8 mouse cellular contexts compared by ENCODE assay signal in the genomic region with DNA sequence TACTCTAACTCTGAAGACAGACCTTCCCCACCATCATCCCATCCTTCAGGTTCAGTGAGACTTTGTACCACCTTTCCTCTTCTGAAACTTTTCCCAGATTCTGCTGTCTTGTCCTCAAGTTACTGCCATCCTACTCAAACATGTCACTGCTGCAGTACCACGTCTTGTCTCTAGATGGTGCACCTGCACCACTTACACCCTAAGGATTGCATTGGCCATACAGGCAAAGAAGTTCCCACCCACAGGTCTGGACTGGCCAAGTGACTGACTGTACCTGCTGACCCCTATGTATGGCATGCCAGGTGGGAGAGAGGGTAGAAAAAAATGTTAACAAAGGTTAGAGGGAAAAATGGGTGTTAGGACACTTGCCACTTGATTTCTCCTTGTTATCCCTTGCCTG. TPM values are rescaled to one million over a fixed set of nuclear protein-coding genes. Genes with fewer than 3 reads are reported as not detected.
DNase-seq lines count a peak whose midpoint lies in the region; ATAC-seq and TF ChIP-seq lines count a peak whose summit lies in the region.

No protein-coding gene starts in this region.

- peak; percentile 70 to 99 (median 86) for TF ChIP-seq CTCF in MEL (IDR thresholded peaks at IDR 0.05 in 2 of 3, conservative IDR thresholded peaks at IDR 0.05 in 1 of 3; ENCODE audit: control insufficient read depth in 1 of 3, insufficient read depth in 1 of 3, low read depth in 2 of 3, low read length in 3 of 3, poor library complexity in 1 of 3, severe bottlenecking in 1 of 3)
- peak; percentile 97 for TF ChIP-seq CTCF in forebrain, postnatal 0 days (IDR thresholded peaks at IDR 0.05; ENCODE audit: low read depth)
- peak; percentile 99 for TF ChIP-seq CTCF in lung, postnatal 0 days (IDR thresholded peaks at IDR 0.05)

- H3K4me2 ChIP-seq in forebrain, postnatal 0 days (ENCODE audit: low read depth): no peak overlapping the region
- H3K4me2 ChIP-seq in hindbrain, embryonic 12.5 days (replicated peaks): no peak overlapping the region
- H3K4me2 ChIP-seq in lung, postnatal 0 days (replicated peaks; ENCODE audit: low read depth, low read length): no peak overlapping the region

- no peak for TF ChIP-seq EP300 in MEL (IDR thresholded peaks at IDR 0.05; ENCODE audit: low read depth in 1 of 2, low read length in 2 of 2)
- no peak for TF ChIP-seq EP300 in lung, postnatal 0 days (IDR thresholded peaks at IDR 0.05)

- no peak overlapping the region for H3K27ac ChIP-seq in MEL (ENCODE audit: control insufficient read depth, low read depth, low read length)
- H3K27ac ChIP-seq in forebrain, postnatal 0 days (ENCODE audit: low read depth, low read length): no peak overlapping the region
- H3K27ac ChIP-seq in hindbrain, embryonic 12.5 days: no peak overlapping the region
- no peak overlapping the region for H3K27ac ChIP-seq in lung, postnatal 0 days (ENCODE audit: low read length)

- peak; percentile 70; the same call in 1 of the 2 replicates for ATAC-seq in forebrain, postnatal 0 days
- peak; percentile 60; the same call in 1 of the 2 replicates for ATAC-seq in hindbrain, embryonic 12.5 days (ENCODE audit: low FRiP score)
- peak; percentile 78 for ATAC-seq in lung, postnatal 0 days

- 0% methylated on average over 1 of the region's 1 CpGs for WGBS in forebrain, postnatal 0 days
- WGBS in hindbrain, embryonic 12.5 days: 0% methylated on average over 1 of the region's 1 CpGs
- WGBS in lung, postnatal 0 days: 0% methylated on average over 1 of the region's 1 CpGs

- TF ChIP-seq POLR2A in MEL (IDR thresholded peaks at IDR 0.05; ENCODE audit: control insufficient read depth in 1 of 2, insufficient read depth in 1 of 2, low read depth in 1 of 2, low read length in 2 of 2, poor library complexity in 1 of 2): no peak

- H3K4me1 ChIP-seq in MEL (ENCODE audit: control insufficient read depth in 1 of 2, insufficient read depth in 2 of 2, low read length in 2 of 2): peaks cover 0 to 1% of the 10 kb centered on the region in 2 experiments; a peak in 1 of 4 replicates
- no peaks in the 10 kb centered on the region for H3K4me1 ChIP-seq in forebrain, postnatal 0 days (ENCODE audit: insufficient read depth)
- H3K4me1 ChIP-seq in hindbrain, embryonic 12.5 days: no peaks in the 10 kb centered on the region
- H3K4me1 ChIP-seq in lung, postnatal 0 days (ENCODE audit: insufficient read depth, low read depth, low read length): no peaks in the 10 kb centered on the region

- no peaks in the 10 kb centered on the region for H3K79me2 ChIP-seq in MEL (ENCODE audit: control insufficient read depth, insufficient read depth, low read length, poor library complexity)

- TF ChIP-seq RAD21 in MEL (IDR thresholded peaks at IDR 0.05; ENCODE audit: low read depth, low read length): peak; percentile 89

- peak; percentile 82 for DNase-seq in MEL (ENCODE audit: low read depth, low spot score)
- peak; percentile 82 to 89 for DNase-seq in cerebellum, adult 18-20 months
- DNase-seq in forebrain, postnatal 0 days: peak; percentile 88
- peak; percentile 82 for DNase-seq in layer of hippocampus, adult 9-11 months
- DNase-seq in lung, postnatal 0 days (ENCODE audit: low spot score): peak; percentile 80
- peak; percentile 71 for DNase-seq in ovary, postnatal 36 days (ENCODE audit: low spot score)
- DNase-seq in thymus, postnatal 10 days (ENCODE audit: low spot score in 2 of 2): peak; percentile 52 to 75

- H3K27me3 ChIP-seq in MEL (ENCODE audit: control insufficient read depth in 1 of 2, insufficient read depth in 2 of 2, low read length in 2 of 2): no peaks in the 10 kb centered on the region
- H3K27me3 ChIP-seq in forebrain, postnatal 0 days (ENCODE audit: insufficient read depth, low read length): no peaks in the 10 kb centered on the region
- H3K27me3 ChIP-seq in hindbrain, embryonic 12.5 days: no peaks in the 10 kb centered on the region
- H3K27me3 ChIP-seq in lung, postnatal 0 days (replicated peaks; ENCODE audit: insufficient read depth, low read length): no peaks in the 10 kb centered on the region

- no peak overlapping the region for H3K4me3 ChIP-seq in MEL (ENCODE audit: control insufficient read depth in 1 of 2, insufficient read depth in 1 of 2, low read depth in 2 of 2, low read length in 2 of 2)
- H3K4me3 ChIP-seq in forebrain, postnatal 0 days (ENCODE audit: low read depth, low read length): no peak overlapping the region
- H3K4me3 ChIP-seq in hindbrain, embryonic 12.5 days: no peak overlapping the region
- H3K4me3 ChIP-seq in lung, postnatal 0 days (ENCODE audit: low read depth, low read length): no peak overlapping the region

- H3K9ac ChIP-seq in MEL (ENCODE audit: control insufficient read depth, low read depth, low read length, poor library complexity, severe bottlenecking): no peak overlapping the region
- no peak overlapping the region for H3K9ac ChIP-seq in forebrain, postnatal 0 days
- no peak overlapping the region for H3K9ac ChIP-seq in hindbrain, embryonic 12.5 days
- H3K9ac ChIP-seq in lung, postnatal 0 days (replicated peaks; ENCODE audit: low read depth): no peak overlapping the region

- peaks cover 0 to 4% of the 10 kb centered on the region in 2 experiments for H3K36me3 ChIP-seq in MEL (ENCODE audit: control insufficient read depth in 1 of 2, insufficient read depth in 2 of 2, low read length in 2 of 2)
- peaks cover 48% of the 10 kb centered on the region for H3K36me3 ChIP-seq in forebrain, postnatal 0 days (ENCODE audit: insufficient read depth)
- peaks cover 31% of the 10 kb centered on the region for H3K36me3 ChIP-seq in hindbrain, embryonic 12.5 days
- H3K36me3 ChIP-seq in lung, postnatal 0 days (ENCODE audit: insufficient read depth, low read length): peaks cover 18% of the 10 kb centered on the region; the same call in 1 of the 2 replicates

- H3K9me3 ChIP-seq in MEL (replicated peaks; ENCODE audit: insufficient read depth, low read length): no peaks in the 10 kb centered on the region
- no peaks in the 10 kb centered on the region for H3K9me3 ChIP-seq in forebrain, postnatal 0 days (ENCODE audit: low read length)
- no peaks in the 10 kb centered on the region for H3K9me3 ChIP-seq in hindbrain, embryonic 12.5 days (replicated peaks)
- no peaks in the 10 kb centered on the region for H3K9me3 ChIP-seq in lung, postnatal 0 days (ENCODE audit: low read length)

TF ChIP-seq in MEL, 35 proteins besides CTCF, POLR2A, EP300 and RAD21:
- 0 out of 2 replicates have a peak, but pooled peaks have one; percentile 18 for TF ChIP-seq USF1 (IDR thresholded peaks at IDR 0.05; ENCODE audit: low read depth, low read length)
- no peak for TF ChIP-seq ZNF384 (IDR thresholded peaks at IDR 0.05; ENCODE audit: low read depth, low read length)
- TF ChIP-seq MAZ (IDR thresholded peaks at IDR 0.05; ENCODE audit: low read depth, low read length): no peak
- no peak for TF ChIP-seq E2F4 (IDR thresholded peaks at IDR 0.05; ENCODE audit: borderline replicate concordance, low read depth, low read length)
- peak; percentile 70 for TF ChIP-seq SMC3 (IDR thresholded peaks at IDR 0.05; ENCODE audit: low read depth, low read length)
- TF ChIP-seq SIN3A (IDR thresholded peaks at IDR 0.05; ENCODE audit: low read length): peak; percentile 47
- no peak for TF ChIP-seq POLR2AphosphoS5 (IDR thresholded peaks at IDR 0.05; ENCODE audit: borderline replicate concordance, low read depth, low read length)
- no peak for TF ChIP-seq TCF12 (IDR thresholded peaks at IDR 0.05; ENCODE audit: low read depth, low read length)
- TF ChIP-seq ZC3H11A (IDR thresholded peaks at IDR 0.05; ENCODE audit: low read depth, low read length): peak; percentile 63
- no peak for TF ChIP-seq USF2 (IDR thresholded peaks at IDR 0.05; ENCODE audit: borderline replicate concordance in 1 of 2, insufficient read depth in 1 of 2, low read depth in 1 of 2, low read length in 2 of 2)
- no peak for TF ChIP-seq POLR2AphosphoS2 (IDR thresholded peaks at IDR 0.05; ENCODE audit: low read length)
- TF ChIP-seq MEF2A (IDR thresholded peaks at IDR 0.05; ENCODE audit: extremely low read depth, insufficient replicate concordance, low read depth, low read length, poor library complexity, severe bottlenecking): no peak

RNA-seq across cellular contexts. Expression of a gene that starts 10.2 kb away (rescaled TPM):
- total RNA-seq in MEL (2012; rRNA removed): 46.3 and 47.1 TPM in 2 replicates
- 10 to 100 TPM in 1 of 2 experiments, not detected in 1; 87.6 TPM for polyA plus RNA-seq in MEL (2012; ENCODE audit: insufficient read depth in 1 of 2, insufficient read length in 2 of 2, low read depth in 1 of 2, low replicate concordance in 2 of 2, missing spikeins in 1 of 2)
- 61.2 and 68.6 TPM in 2 replicates for total RNA-seq in forebrain, postnatal 0 days (2014; rRNA removed)
- polyA plus RNA-seq in forebrain, postnatal 0 days (2015; fragmentation: Nextera tagmentation; extraction: Ambion mirVana): 98.3 and 105 TPM in 2 replicates
- 40.7 and 41.0 TPM in 2 replicates for polyA plus RNA-seq in hindbrain, embryonic 12.5 days (2016; fragmentation: Nextera tagmentation; extraction: Ambion mirVana)
- polyA plus RNA-seq in lung, postnatal 0 days (2015; fragmentation: Nextera tagmentation; extraction: Ambion mirVana): 63.5 and 67.7 TPM in 2 replicates

RNA-seq across cellular contexts. Expression of a gene that starts 19.6 kb away (rescaled TPM):
- not detected in 2 replicates for total RNA-seq in MEL (2012; rRNA removed)
- not detected for polyA plus RNA-seq in MEL (2012; ENCODE audit: insufficient read depth in 1 of 2, insufficient read length in 2 of 2, low read depth in 1 of 2, low replicate concordance in 2 of 2, missing spikeins in 1 of 2)
- 13.6 and 14.6 TPM in 2 replicates for total RNA-seq in forebrain, postnatal 0 days (2014; rRNA removed)
- 19.8 and 20.7 TPM in 2 replicates for polyA plus RNA-seq in forebrain, postnatal 0 days (2015; fragmentation: Nextera tagmentation; extraction: Ambion mirVana)
- 4.4 and 4.7 TPM in 2 replicates for polyA plus RNA-seq in hindbrain, embryonic 12.5 days (2016; fragmentation: Nextera tagmentation; extraction: Ambion mirVana)
- not detected in 2 replicates for polyA plus RNA-seq in lung, postnatal 0 days (2015; fragmentation: Nextera tagmentation; extraction: Ambion mirVana)

RNA-seq across cellular contexts. Expression of a gene that starts 49.1 kb away (rescaled TPM):
- total RNA-seq in MEL (2012; rRNA removed): not detected in 2 replicates
- not detected for polyA plus RNA-seq in MEL (2012; ENCODE audit: insufficient read depth in 1 of 2, insufficient read length in 2 of 2, low read depth in 1 of 2, low replicate concordance in 2 of 2, missing spikeins in 1 of 2)
- total RNA-seq in forebrain, postnatal 0 days (2014; rRNA removed): not detected in 2 replicates
- not detected in 2 replicates for polyA plus RNA-seq in forebrain, postnatal 0 days (2015; fragmentation: Nextera tagmentation; extraction: Ambion mirVana)
- not detected in 2 replicates for polyA plus RNA-seq in hindbrain, embryonic 12.5 days (2016; fragmentation: Nextera tagmentation; extraction: Ambion mirVana)
- not detected in 2 replicates for polyA plus RNA-seq in lung, postnatal 0 days (2015; fragmentation: Nextera tagmentation; extraction: Ambion mirVana)
